Mouse (Mus musculus) intestine, embryonic 15.5 days (tissue): ENCODE data around the gene Col12a1. TPM values are rescaled to one million over a fixed set of nuclear protein-coding genes. Genes with fewer than 3 reads are reported as not detected.

Experiments
- ATAC-seq: fragments of 200-750 bp; cut with Nextera tagmentation; 2 replicates; pipeline ENCODE4 v1.8.0; 2017; ENCODE audit warnings: moderate TSS enrichment, moderate library complexity
- H3K27ac ChIP-seq: fragments of 300-500 bp; sonication (generic); 2 replicates; pipeline ENCODE4 v1.5.1; 2015; ENCODE audit warnings: mild to moderate bottlenecking, inconsistent platforms
- H3K27me3 ChIP-seq: fragments of 300-500 bp; sonication (generic); replicated peaks from 2 replicates; pipeline ENCODE4 v1.6.1; 2015; ENCODE audit warnings: inconsistent platforms
- H3K36me3 ChIP-seq: fragments of 300-500 bp; sonication (generic); 2 replicates; pipeline ENCODE4 v1.6.1; 2015; ENCODE audit warnings: inconsistent platforms
- H3K4me1 ChIP-seq: fragments of 300-500 bp; sonication (generic); replicated peaks from 2 replicates; pipeline ENCODE4 v1.6.1; 2015; ENCODE audit warnings: inconsistent platforms
- H3K4me2 ChIP-seq: fragments of 300-500 bp; sonication (generic); replicated peaks from 2 replicates; pipeline ENCODE4 v1.6.1; 2015; ENCODE audit warnings: mild to moderate bottlenecking, inconsistent platforms
- H3K4me3 ChIP-seq: fragments of 300-500 bp; sonication (generic); replicated peaks from 2 replicates; pipeline ENCODE4 v1.5.1; 2015; ENCODE audit warnings: inconsistent platforms
- H3K9ac ChIP-seq: fragments of 300-500 bp; sonication (generic); 2 replicates; pipeline ENCODE4 v1.6.1; 2015; ENCODE audit warnings: inconsistent platforms
- H3K9me3 ChIP-seq: fragments of 300-500 bp; sonication (generic); 2 replicates; pipeline ENCODE4 v1.6.1; 2016; ENCODE audit warnings: inconsistent platforms
- WGBS: fragments of 180-500 bp; shearing (Covaris S2); methylation state at CpG from one replicate; pipeline ENCODE4 v1.1.7; 2015; 5-methylcytosine and 5-hydroxymethylcytosine counted together
- polyA plus RNA-seq: library from polyadenylated mRNA; unstranded; fragments of >200 nt; fragmentation: Nextera tagmentation; extraction: Ambion mirVana; gene quantifications from 2 replicates; pipeline ENCODE4 v1.2.1, GENCODE M21; 2015

The Col12a1 gene
- polyA plus RNA-seq, result 35.6 and 36.2 TPM in 2 replicates

DNA sequence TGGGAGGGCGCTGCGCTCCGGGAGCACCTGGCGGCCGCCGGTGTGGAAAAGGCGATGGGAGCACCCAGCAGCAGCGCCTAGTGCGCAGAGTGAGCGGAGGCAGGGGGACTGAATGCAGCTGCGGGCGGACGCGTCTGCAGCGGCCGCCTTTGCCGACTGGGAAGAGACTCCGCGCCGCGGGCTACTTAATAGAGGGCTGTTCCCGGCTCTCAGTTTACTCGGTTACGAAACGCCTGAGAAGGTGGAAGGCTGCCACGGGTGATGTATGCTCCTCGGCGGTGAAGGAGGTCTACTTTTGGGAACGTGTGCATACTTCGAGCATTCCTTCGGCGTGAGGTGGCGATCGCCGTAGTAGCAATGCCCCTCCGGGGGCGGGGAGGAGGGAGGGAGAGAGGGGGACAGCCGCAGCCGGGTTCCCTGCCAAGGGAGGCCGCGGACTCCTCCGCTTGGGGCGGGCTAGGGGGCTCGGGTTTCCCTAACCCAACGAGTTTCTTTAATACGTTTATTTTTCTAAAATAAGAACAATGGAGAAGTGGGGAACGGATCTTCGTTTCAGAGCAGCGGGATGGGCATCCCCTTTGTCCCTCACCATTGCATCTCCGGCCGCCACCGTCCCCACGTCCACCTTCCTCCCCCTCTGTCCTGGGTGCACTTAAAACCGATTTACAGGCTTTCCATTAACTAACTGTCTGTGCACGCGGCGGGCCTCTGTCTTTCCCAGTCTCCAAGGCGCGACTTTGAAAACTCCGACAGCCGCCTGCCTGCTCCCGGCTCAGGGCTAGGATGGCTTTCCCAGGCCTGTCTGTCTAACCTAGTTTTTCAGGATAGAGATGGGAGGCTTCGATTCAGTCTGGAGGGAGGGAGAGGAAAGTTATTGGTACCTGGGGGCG lies at the start of gene Col12a1:
TSS of gene Col12a1 (minus strand) at position 351 of the 890 bp plus-strand sequence.
- ATAC-seq, result peak; percentile 67
- under 1% methylated on average over 64 of the region's 64 CpGs for WGBS
- H3K27ac ChIP-seq, result peak within 1 kb of the TSS; percentile 87

DNA sequence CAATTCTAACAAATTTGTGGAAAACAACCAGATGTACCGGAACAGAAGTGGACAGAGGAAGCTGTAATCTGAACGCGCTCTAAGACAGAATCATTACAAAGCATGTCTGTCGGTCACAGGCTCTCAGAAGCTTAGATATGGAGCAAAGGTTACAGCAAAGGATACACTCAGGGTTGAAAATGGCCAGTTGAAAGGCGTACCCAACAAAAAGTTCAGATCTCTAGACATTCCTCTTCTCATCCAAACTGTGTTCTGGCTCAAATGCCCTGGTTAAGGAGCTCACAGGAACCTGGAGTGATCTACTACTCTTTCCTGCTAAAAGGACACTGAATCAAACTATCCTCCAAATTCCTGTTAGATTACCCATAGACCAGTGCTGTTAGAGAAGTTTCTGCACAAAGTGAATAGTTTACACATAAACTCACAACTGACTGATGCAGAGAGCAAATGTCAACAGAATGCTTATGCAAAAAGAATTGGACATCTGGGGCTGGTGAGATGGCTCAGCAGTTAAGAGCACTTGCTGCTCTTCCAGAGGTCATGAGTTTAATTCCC lies 48.4 kb upstream of the Col12a1 start:
- no peak overlapping the region for H3K9ac ChIP-seq
- H3K27ac ChIP-seq, result no peak overlapping the region
- H3K4me1 ChIP-seq, result no peaks in the 10 kb centered on the region
- H3K4me2 ChIP-seq, result no peak overlapping the region
- WGBS, result 89% methylated on average over 5 of the region's 5 CpGs
- no peaks in the 10 kb centered on the region for H3K9me3 ChIP-seq
- H3K36me3 ChIP-seq, result no peaks in the 10 kb centered on the region
- ATAC-seq, result no peak
- H3K4me3 ChIP-seq, result no peak overlapping the region
- H3K27me3 ChIP-seq, result no peaks in the 10 kb centered on the region

More for the DNA sequence above, at the start of gene Col12a1:
- H3K36me3 ChIP-seq, result no peaks in the 10 kb centered on the region
- peak within 1 kb of the TSS; percentile 84 for H3K4me2 ChIP-seq
- peaks cover 13% of the 10 kb centered on the region for H3K27me3 ChIP-seq
- H3K9ac ChIP-seq, result peak within 1 kb of the TSS; percentile 59
- H3K9me3 ChIP-seq, result no peaks in the 10 kb centered on the region
- peak within 1 kb of the TSS; percentile 57 for H3K4me3 ChIP-seq
- peaks cover 16% of the 10 kb centered on the region; the same call in 1 of the 2 replicates for H3K4me1 ChIP-seq

DNA sequence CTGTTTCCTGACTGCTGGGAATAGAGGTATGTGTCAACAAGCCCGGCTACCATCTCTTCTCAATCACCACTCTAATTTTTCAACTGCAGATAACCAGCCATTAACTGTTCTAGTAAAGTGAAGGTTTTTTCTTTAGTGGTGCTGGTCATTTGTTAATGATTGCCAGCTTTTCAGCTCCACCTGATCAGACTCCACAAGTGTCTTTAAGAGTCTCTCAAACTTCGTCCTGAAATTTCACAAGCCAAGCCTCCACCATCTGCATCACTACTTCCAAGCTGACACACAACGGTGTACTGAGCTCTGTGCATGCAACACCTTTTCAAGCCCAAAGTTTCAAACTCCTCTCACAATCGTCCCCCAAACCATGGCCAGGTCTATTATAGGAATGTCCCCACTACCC lies 46.7 kb upstream of the Col12a1 start:
- no peak overlapping the region for H3K27ac ChIP-seq
- no peak overlapping the region for H3K9ac ChIP-seq
- ATAC-seq, result 0 out of 2 replicates have a peak, but pooled peaks have one; percentile 30
- no peaks in the 10 kb centered on the region for H3K36me3 ChIP-seq
- H3K4me1 ChIP-seq, result no peaks in the 10 kb centered on the region
- H3K27me3 ChIP-seq, result no peaks in the 10 kb centered on the region
- H3K4me3 ChIP-seq, result no peak overlapping the region
- WGBS, result 71% methylated on average over 4 of the region's 4 CpGs
- no peak overlapping the region for H3K4me2 ChIP-seq
- H3K9me3 ChIP-seq, result no peaks in the 10 kb centered on the region

DNA sequence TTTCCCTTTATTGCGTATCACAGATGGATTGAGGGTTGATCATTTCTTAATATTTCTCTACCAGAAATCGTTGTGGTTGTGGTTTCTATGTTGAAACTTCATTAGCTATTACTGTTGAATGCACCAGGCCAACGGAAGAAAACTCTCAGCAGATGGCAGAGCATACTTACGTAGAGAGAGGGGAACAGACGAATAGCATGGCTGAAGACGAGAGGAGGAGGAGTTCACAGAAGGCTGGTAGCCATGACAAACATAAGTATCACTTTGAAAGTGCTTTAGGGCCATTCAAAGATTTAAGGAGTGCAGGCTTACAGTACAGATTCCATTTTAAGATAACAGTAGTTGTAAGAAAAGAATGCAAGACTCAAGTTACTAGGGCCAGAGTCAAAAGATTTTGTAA lies 43.9 kb upstream of the Col12a1 start:
- WGBS, result 79% methylated on average over 6 of the region's 6 CpGs
- no peak for ATAC-seq
- H3K4me3 ChIP-seq, result no peak overlapping the region

DNA sequence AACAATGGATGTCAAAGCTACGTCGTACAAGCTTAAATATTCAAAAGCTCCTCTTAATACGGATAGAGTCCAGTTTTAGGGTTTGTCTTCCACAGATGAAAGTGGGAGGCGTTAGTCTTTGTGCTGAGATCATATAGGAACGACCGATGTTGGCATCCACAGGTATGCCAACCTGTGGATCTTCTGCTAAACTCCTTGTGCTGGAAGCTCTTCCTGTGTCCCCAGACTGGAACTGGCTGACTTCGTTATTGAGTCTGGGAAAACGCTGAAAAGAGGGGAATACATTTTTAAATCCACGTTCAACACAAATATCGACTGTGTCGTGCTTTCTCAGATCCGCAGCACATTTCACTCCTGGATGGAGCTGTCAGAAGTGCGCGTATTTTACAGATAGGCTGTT lies 41.4 kb upstream of the Col12a1 start:
- Histone ChIP-seq H3K4me3 (peak overlapping the region; percentile 69), H3K4me2 (peak overlapping the region; percentile 74), H3K4me1 (peaks cover 2% of the 10 kb centered on the region; the same call in 1 of the 2 replicates), H3K9me3 (no peaks in the 10 kb centered on the region), H3K27me3 (no peaks in the 10 kb centered on the region), H3K36me3 (0 out of 2 replicates have a peak, but pooled peaks cover 6% of the 10 kb centered on the region), H3K27ac (peak overlapping the region; percentile 85), H3K9ac (peak overlapping the region; percentile 68)
- WGBS, result 3% methylated on average over 14 of the region's 14 CpGs
- peak; percentile 57 for ATAC-seq

More for the DNA sequence above, 43.9 kb upstream of the Col12a1 start:
- no peak overlapping the region for H3K9ac ChIP-seq
- H3K4me1 ChIP-seq, result peaks cover 2% of the 10 kb centered on the region; the same call in 1 of the 2 replicates
- H3K9me3 ChIP-seq, result no peaks in the 10 kb centered on the region
- no peak overlapping the region for H3K27ac ChIP-seq
- no peaks in the 10 kb centered on the region for H3K36me3 ChIP-seq
- no peak overlapping the region for H3K4me2 ChIP-seq
- H3K27me3 ChIP-seq, result no peaks in the 10 kb centered on the region

DNA sequence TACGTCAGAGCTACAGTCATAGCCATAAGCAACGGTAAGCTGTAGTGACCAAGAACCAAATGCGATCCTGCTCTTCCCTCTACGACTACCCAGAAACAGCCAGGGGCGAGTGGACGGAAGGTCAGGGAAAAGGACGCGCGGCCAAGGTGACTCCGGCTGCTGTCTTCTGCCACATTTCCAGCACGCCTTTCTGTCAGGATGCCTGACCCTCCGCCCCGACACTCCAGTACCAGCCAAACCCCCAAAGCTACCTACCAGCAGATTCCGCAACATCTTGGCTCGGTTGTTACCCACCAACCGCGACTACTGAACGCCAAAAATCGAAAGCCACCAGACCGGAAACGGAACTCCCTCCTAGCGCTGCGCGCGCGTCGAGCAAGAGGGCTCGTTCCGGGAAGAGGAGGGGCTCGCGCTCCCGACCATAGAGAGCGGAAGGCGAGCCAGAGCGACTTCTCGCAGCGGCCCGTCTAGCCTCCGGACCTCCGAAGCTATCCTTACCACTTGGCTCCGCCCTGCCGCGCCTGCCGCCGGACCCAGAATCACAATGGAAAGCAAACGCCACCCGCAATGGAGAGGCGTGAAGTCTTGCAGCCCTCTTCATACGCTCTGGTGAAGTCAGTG lies 40.9 kb upstream of the Col12a1 start, which contains the start of gene Cox7a2:
TSS of gene Cox7a2 (minus strand) at position 494 of the 621 bp plus-strand sequence.
- ATAC-seq, result peak; percentile 100
- no peaks in the 10 kb centered on the region for H3K9me3 ChIP-seq
- peak within 1 kb of the TSS; percentile 85 for H3K27ac ChIP-seq
- H3K4me2 ChIP-seq, result peak within 1 kb of the TSS; percentile 74
- H3K36me3 ChIP-seq, result 0 out of 2 replicates have a peak, but pooled peaks cover 6% of the 10 kb centered on the region
- peak within 1 kb of the TSS; percentile 68 for H3K9ac ChIP-seq
- WGBS, result under 1% methylated on average over 49 of the region's 49 CpGs
- no peaks in the 10 kb centered on the region for H3K27me3 ChIP-seq
- peak within 1 kb of the TSS; percentile 69 for H3K4me3 ChIP-seq
- H3K4me1 ChIP-seq, result peaks cover 2% of the 10 kb centered on the region; the same call in 1 of the 2 replicates

DNA sequence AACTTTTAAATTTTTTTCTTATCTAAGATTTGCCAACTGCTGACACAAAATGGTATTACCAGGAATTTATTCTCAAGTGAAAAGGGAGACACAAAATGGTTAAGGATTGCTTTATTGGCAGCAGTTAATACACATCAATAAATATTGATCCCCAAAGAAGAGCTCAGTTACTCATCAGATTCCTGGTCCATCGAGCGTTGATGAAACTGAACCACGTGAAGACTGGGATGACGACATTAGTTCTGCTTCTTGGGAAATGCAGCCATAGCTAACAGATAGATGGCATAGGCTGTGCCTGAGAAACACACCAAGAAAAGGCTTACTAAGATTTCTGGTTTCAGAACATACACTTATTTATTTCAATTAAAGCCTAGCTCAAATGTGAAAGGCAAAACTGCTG lies 36.7 kb upstream of the Col12a1 start:
- no peak for ATAC-seq
- H3K27ac ChIP-seq, result no peak overlapping the region
- H3K4me1 ChIP-seq, result peaks cover 2% of the 10 kb centered on the region; the same call in 1 of the 2 replicates
- no peaks in the 10 kb centered on the region for H3K27me3 ChIP-seq
- no peak overlapping the region for H3K4me3 ChIP-seq
- H3K36me3 ChIP-seq, result 0 out of 2 replicates have a peak, but pooled peaks cover 6% of the 10 kb centered on the region
- H3K9me3 ChIP-seq, result no peaks in the 10 kb centered on the region
- no peak overlapping the region for H3K9ac ChIP-seq
- no peak overlapping the region for H3K4me2 ChIP-seq
- WGBS, result 83% methylated on average over 4 of the region's 4 CpGs

DNA sequence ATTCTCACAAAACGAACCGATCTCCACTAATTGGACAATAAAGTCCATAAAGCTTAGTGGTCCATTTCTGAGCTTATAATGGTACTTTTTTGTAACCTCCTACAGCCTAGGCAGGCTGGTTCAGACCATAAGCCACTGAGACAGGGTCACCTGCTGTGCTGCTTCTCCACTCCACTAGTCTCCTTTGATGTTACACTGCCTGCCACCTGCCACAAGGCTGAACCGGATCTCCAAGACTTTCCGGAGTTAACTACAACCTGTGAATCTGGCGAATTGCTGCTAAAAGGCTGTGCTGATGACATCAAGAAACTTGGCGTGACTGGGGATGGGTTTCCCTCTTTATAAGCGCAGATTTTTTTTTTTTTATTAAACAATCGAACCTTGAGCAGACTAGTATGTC lies 33.2 kb upstream of the Col12a1 start:
- 66% methylated on average over 8 of the region's 8 CpGs for WGBS
- ATAC-seq, result no peak
- Histone ChIP-seq H3K9ac (no peak overlapping the region), H3K4me2 (no peak overlapping the region), H3K27ac (no peak overlapping the region), H3K9me3 (no peaks in the 10 kb centered on the region), H3K4me3 (no peak overlapping the region), H3K4me1 (no peaks in the 10 kb centered on the region), H3K36me3 (0 out of 2 replicates have a peak, but pooled peaks cover 6% of the 10 kb centered on the region), H3K27me3 (no peaks in the 10 kb centered on the region)

DNA sequence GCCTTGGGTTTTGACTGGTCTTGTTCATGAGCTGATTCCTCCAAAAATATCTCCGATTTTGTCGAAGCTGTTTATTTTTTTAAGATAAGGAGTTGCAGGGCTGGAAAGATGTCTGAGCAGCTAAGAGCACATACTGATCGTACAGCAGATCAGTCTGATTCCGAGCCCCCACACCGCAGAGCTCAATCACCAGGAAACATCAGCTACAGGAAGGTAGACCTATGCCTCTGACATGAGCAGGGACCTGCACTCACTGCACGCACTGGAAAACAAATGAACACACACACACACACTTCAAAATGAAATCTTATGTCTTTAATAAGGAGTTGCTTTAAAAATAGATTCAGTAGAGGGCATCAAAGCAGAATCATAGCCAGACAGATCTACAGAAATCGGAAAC lies 32.1 kb upstream of the Col12a1 start:
- ATAC-seq, result no peak
- no peaks in the 10 kb centered on the region for H3K27me3 ChIP-seq
- no peak overlapping the region for H3K9ac ChIP-seq

DNA sequence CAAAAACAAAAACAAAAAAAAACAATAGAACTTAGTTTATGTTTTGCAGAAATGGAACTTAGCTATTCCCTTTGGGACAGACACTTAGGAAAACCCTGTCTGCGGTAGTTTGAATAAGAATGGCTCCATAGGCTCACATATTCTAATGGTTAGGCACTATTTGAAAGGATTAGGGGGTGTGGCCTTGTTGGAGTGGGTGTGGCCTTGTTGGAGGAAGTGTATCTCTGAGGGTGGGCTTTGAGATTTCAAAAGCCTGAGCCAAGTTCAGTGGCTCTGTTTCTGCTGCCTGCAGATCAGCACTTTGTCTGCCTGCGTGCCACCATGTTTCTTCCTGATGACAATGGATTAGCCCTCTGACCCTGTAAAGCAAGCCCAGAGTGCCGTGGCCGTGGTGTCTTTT lies 26.4 kb upstream of the Col12a1 start:
- ATAC-seq, result no peak
- WGBS, result 70% methylated on average over 4 of the region's 4 CpGs
- Histone ChIP-seq H3K9me3 (no peaks in the 10 kb centered on the region), H3K4me3 (no peak overlapping the region), H3K36me3 (no peaks in the 10 kb centered on the region), H3K27me3 (no peaks in the 10 kb centered on the region), H3K27ac (no peak overlapping the region), H3K4me1 (no peaks in the 10 kb centered on the region), H3K9ac (no peak overlapping the region), H3K4me2 (no peak overlapping the region)

More for the DNA sequence above, 32.1 kb upstream of the Col12a1 start:
- H3K4me1 ChIP-seq, result no peaks in the 10 kb centered on the region
- no peak overlapping the region for H3K27ac ChIP-seq
- H3K9me3 ChIP-seq, result no peaks in the 10 kb centered on the region
- no peak overlapping the region for H3K4me3 ChIP-seq
- H3K36me3 ChIP-seq, result 0 out of 2 replicates have a peak, but pooled peaks cover 4% of the 10 kb centered on the region
- no peak overlapping the region for H3K4me2 ChIP-seq
- WGBS, result 69% methylated on average over 7 of the region's 7 CpGs

DNA sequence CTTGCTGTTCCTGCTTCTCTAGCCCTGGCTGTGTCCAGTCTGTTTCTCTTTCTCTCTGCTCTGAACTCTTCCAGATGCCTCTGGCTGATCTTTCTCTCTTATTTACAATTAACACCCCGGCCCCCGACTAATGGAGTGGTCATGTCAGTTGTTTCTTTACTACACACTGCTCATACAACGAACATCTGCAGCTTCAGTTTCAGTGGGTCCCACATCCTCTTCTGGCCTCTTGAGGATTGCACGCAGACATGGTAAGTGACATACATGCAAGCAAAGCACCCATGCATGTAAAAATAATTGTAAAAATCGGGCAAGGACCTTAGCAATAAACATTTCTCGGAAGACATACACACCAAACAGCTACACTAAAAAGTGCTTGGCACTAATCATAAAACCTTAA lies 17.0 kb upstream of the Col12a1 start:
- Histone ChIP-seq H3K4me2 (no peak overlapping the region), H3K27me3 (no peaks in the 10 kb centered on the region), H3K4me1 (no peaks in the 10 kb centered on the region), H3K4me3 (no peak overlapping the region), H3K9me3 (no peaks in the 10 kb centered on the region), H3K36me3 (no peaks in the 10 kb centered on the region), H3K9ac (no peak overlapping the region), H3K27ac (no peak overlapping the region)
- 57% methylated on average over 6 of the region's 6 CpGs for WGBS
- no peak for ATAC-seq

DNA sequence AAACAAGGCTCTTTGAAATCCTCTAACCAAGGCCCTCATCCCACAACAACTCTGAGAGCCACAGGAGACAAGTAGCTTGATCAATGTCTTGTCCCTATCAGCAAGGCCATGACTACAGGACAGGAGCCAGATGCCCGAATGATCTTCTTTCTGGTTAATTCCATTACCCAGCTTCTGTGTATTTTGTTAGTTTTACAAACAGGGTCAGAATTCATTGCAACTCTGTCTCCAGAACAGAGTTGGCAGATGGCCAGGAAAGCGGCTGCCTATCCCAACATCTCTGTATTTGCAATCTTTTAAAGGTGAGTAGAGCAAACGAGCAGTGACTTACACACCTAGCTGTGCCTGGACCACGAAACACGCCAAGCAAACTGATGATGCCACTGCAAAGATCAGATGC lies 11.7 kb upstream of the Col12a1 start:
- H3K36me3 ChIP-seq, result no peaks in the 10 kb centered on the region
- H3K4me2 ChIP-seq, result no peak overlapping the region
- 64% methylated on average over 5 of the region's 5 CpGs for WGBS
- H3K4me3 ChIP-seq, result no peak overlapping the region
- H3K9ac ChIP-seq, result no peak overlapping the region
- no peaks in the 10 kb centered on the region for H3K27me3 ChIP-seq
- no peak overlapping the region for H3K27ac ChIP-seq
- H3K9me3 ChIP-seq, result no peaks in the 10 kb centered on the region
- ATAC-seq, result no peak
- no peaks in the 10 kb centered on the region for H3K4me1 ChIP-seq
